ENCODE assay signal across 8 mouse cellular contexts in genomic region chr1:51479027-51479329, GRCm38 (mm10). TPM values are rescaled to one million over a fixed set of nuclear protein-coding genes. Genes with fewer than 3 reads are reported as not detected.
DNase-seq lines count a peak whose midpoint lies in the region; ATAC-seq lines count a peak whose summit lies in the region.

No protein-coding gene starts in this region.

- WGBS in kidney, embryonic 15.5 days: 62% methylated on average over 1 of the region's 1 CpGs
- WGBS in embryonic facial prominence, embryonic 11.5 days: 91% methylated on average over 1 of the region's 1 CpGs
- 88% methylated on average over 1 of the region's 1 CpGs for WGBS in hindbrain, embryonic 16.5 days
- WGBS in midbrain, embryonic 16.5 days: 78% methylated on average over 1 of the region's 1 CpGs

- no peak for ATAC-seq in kidney, embryonic 15.5 days (replicated peaks; ENCODE audit: low FRiP score)
- ATAC-seq in embryonic facial prominence, embryonic 11.5 days (replicated peaks; ENCODE audit: insufficient number of reproducible peaks, low FRiP score, low TSS enrichment, low read depth): no peak
- no peak for ATAC-seq in hindbrain, embryonic 16.5 days
- ATAC-seq in midbrain, embryonic 16.5 days: no peak
- no peak for ATAC-seq in cerebellum, adult (ENCODE audit: insufficient number of reproducible peaks, low FRiP score, low TSS enrichment)

- H3K4me2 ChIP-seq in kidney, embryonic 15.5 days: peak overlapping the region; percentile 91
- H3K4me2 ChIP-seq in embryonic facial prominence, embryonic 11.5 days (ENCODE audit: low read depth, low read length): peak overlapping the region; percentile 29
- peak overlapping the region; percentile 100 for H3K4me2 ChIP-seq in hindbrain, embryonic 16.5 days (ENCODE audit: low read length)
- peak overlapping the region; percentile 51 for H3K4me2 ChIP-seq in midbrain, embryonic 16.5 days (ENCODE audit: low read length)

- no peaks in the 10 kb centered on the region for H3K9me3 ChIP-seq in kidney, embryonic 15.5 days (replicated peaks)
- H3K9me3 ChIP-seq in embryonic facial prominence, embryonic 11.5 days (replicated peaks; ENCODE audit: control insufficient read depth, low read length): no peaks in the 10 kb centered on the region
- H3K9me3 ChIP-seq in hindbrain, embryonic 16.5 days (ENCODE audit: control insufficient read depth, low read length): no peaks in the 10 kb centered on the region
- no peaks in the 10 kb centered on the region for H3K9me3 ChIP-seq in midbrain, embryonic 16.5 days (replicated peaks; ENCODE audit: control insufficient read depth, low read length, poor library complexity, severe bottlenecking)

- peak overlapping the region; percentile 55; the same call in 1 of the 2 replicates for H3K9ac ChIP-seq in kidney, embryonic 15.5 days
- no peak overlapping the region for H3K9ac ChIP-seq in embryonic facial prominence, embryonic 11.5 days (replicated peaks; ENCODE audit: low read length)
- H3K9ac ChIP-seq in hindbrain, embryonic 16.5 days (ENCODE audit: low read depth, low read length): no peak overlapping the region
- no peak overlapping the region for H3K9ac ChIP-seq in midbrain, embryonic 16.5 days (ENCODE audit: low read depth, low read length)

- H3K36me3 ChIP-seq in kidney, embryonic 15.5 days: no peaks in the 10 kb centered on the region
- no peaks in the 10 kb centered on the region for H3K36me3 ChIP-seq in embryonic facial prominence, embryonic 11.5 days (replicated peaks; ENCODE audit: control insufficient read depth, insufficient read depth, low read depth, low read length)
- no peaks in the 10 kb centered on the region for H3K36me3 ChIP-seq in hindbrain, embryonic 16.5 days (ENCODE audit: control insufficient read depth, insufficient read depth, low read length)
- H3K36me3 ChIP-seq in midbrain, embryonic 16.5 days (ENCODE audit: control insufficient read depth, insufficient read depth, low read length): no peaks in the 10 kb centered on the region

- H3K4me1 ChIP-seq in kidney, embryonic 15.5 days: peaks cover 4% of the 10 kb centered on the region
- H3K4me1 ChIP-seq in embryonic facial prominence, embryonic 11.5 days (ENCODE audit: control insufficient read depth, insufficient read depth, low read length): no peaks in the 10 kb centered on the region
- peaks cover 5% of the 10 kb centered on the region; the same call in 1 of the 2 replicates for H3K4me1 ChIP-seq in hindbrain, embryonic 16.5 days (ENCODE audit: control insufficient read depth, insufficient read depth, low read depth, low read length)
- H3K4me1 ChIP-seq in midbrain, embryonic 16.5 days (ENCODE audit: control insufficient read depth, insufficient read depth, low read length): peaks cover 6% of the 10 kb centered on the region

- peak overlapping the region; percentile 64 for H3K4me3 ChIP-seq in kidney, embryonic 15.5 days (replicated peaks)
- peak overlapping the region; percentile 56; the same call in 1 of the 2 replicates for H3K4me3 ChIP-seq in embryonic facial prominence, embryonic 11.5 days (ENCODE audit: low read depth, low read length)
- peak overlapping the region; percentile 75 for H3K4me3 ChIP-seq in hindbrain, embryonic 16.5 days (ENCODE audit: low read length)
- H3K4me3 ChIP-seq in midbrain, embryonic 16.5 days (ENCODE audit: low read depth, low read length): peak overlapping the region; percentile 64

- no peak for DNase-seq in kidney, adult 18-20 months
- no peak for DNase-seq in embryonic facial prominence, embryonic 11.5 days (ENCODE audit: low spot score)
- DNase-seq in left cerebral cortex, adult 9 months (ENCODE audit: low spot score in 2 of 2): no peak
- no peak for DNase-seq in adrenal gland, postnatal 14 days

- peak overlapping the region; percentile 90 for H3K27ac ChIP-seq in kidney, embryonic 15.5 days
- H3K27ac ChIP-seq in embryonic facial prominence, embryonic 11.5 days (replicated peaks; ENCODE audit: low read depth, low read length): no peak overlapping the region
- H3K27ac ChIP-seq in hindbrain, embryonic 16.5 days (ENCODE audit: low read depth, low read length): no peak overlapping the region
- no peak overlapping the region for H3K27ac ChIP-seq in midbrain, embryonic 16.5 days (ENCODE audit: low read length)

- H3K27me3 ChIP-seq in kidney, embryonic 15.5 days: no peaks in the 10 kb centered on the region
- no peaks in the 10 kb centered on the region for H3K27me3 ChIP-seq in embryonic facial prominence, embryonic 11.5 days (ENCODE audit: control insufficient read depth, insufficient read depth, low read length)
- no peaks in the 10 kb centered on the region for H3K27me3 ChIP-seq in hindbrain, embryonic 16.5 days (replicated peaks; ENCODE audit: control insufficient read depth, insufficient read depth, low read length)
- no peaks in the 10 kb centered on the region for H3K27me3 ChIP-seq in midbrain, embryonic 16.5 days (ENCODE audit: control insufficient read depth, insufficient read depth, low read depth, low read length)

RNA-seq across cellular contexts. Expression of gene Nabp1, which starts 0.8 kb away (rescaled TPM):
- 21.1 TPM in 2 replicates for polyA plus RNA-seq in kidney, embryonic 15.5 days (2015; fragmentation: Nextera tagmentation; extraction: Ambion mirVana)
- 7.9 and 8.0 TPM in 2 replicates for polyA plus RNA-seq in embryonic facial prominence, embryonic 11.5 days (2014; fragmentation: Nextera tagmentation; extraction: Ambion mirVana)
- polyA plus RNA-seq in hindbrain, embryonic 16.5 days (2015; fragmentation: Nextera tagmentation; extraction: Ambion mirVana): 8.1 and 9.0 TPM in 2 replicates
- 9.6 and 10.9 TPM in 2 replicates for polyA plus RNA-seq in midbrain, embryonic 16.5 days (2015; fragmentation: Nextera tagmentation; extraction: Ambion mirVana)
- 32.2 and 35.1 TPM in 2 replicates for total RNA-seq in adrenal gland, postnatal 14 days (2021)

Comparison
In these comparisons a context has a peak if more than half of its experiments do, and no peak if none do; other contexts are left out.
1. H3K4me2 ChIP-seq: peak in every context shown above with its lines; median percentile 100 in hindbrain, embryonic 16.5 days; 91 in kidney, embryonic 15.5 days; 51 in midbrain, embryonic 16.5 days; 29 in embryonic facial prominence, embryonic 11.5 days.